Mouse (Mus musculus) spleen, adult 2 months (tissue): ENCODE data around the gene Gm12184. TPM values are rescaled to one million over a fixed set of nuclear protein-coding genes. Genes with fewer than 3 reads are reported as not detected.

ENCODE experiments used
- DNase-seq, 2 experiments: peaks; one replicate each; pipeline versions ENCODE4 v3.0.0 to v3.0.0-alpha.2; 2012 to 2021; ENCODE audit warnings: low spot score in 2 of 2, low read depth in 1 of 2
- H3K27ac ChIP-seq: fragments of 200-500 bp; 2 replicates; pipeline ENCODE4 v1.5.1; 2012; ENCODE audit warnings: low read length, inconsistent platforms; ENCODE audit not compliant: insufficient read depth
- H3K27me3 ChIP-seq: fragments of 200-500 bp; 2 replicates; pipeline ENCODE4 v1.6.1; 2012; ENCODE audit warnings: mild to moderate bottlenecking, moderate library complexity, low read length, inconsistent platforms; ENCODE audit not compliant: control insufficient read depth, insufficient read depth
- H3K36me3 ChIP-seq: fragments of 200-500 bp; 2 replicates; pipeline ENCODE4 v1.6.1; 2012; ENCODE audit warnings: mild to moderate bottlenecking, low read length, inconsistent platforms; ENCODE audit not compliant: control insufficient read depth, insufficient read depth
- H3K4me1 ChIP-seq: fragments of 200-500 bp; 2 replicates; pipeline ENCODE4 v1.6.1; 2011; ENCODE audit warnings: inconsistent platforms; ENCODE audit not compliant: control insufficient read depth, insufficient read depth, insufficient read length
- H3K4me3 ChIP-seq: fragments of 200-500 bp; 2 replicates; pipeline ENCODE4 v1.5.1; 2011; ENCODE audit warnings: mild to moderate bottlenecking, inconsistent platforms; ENCODE audit not compliant: insufficient read depth, insufficient read length; ENCODE audit errors: extremely low read depth
- CTCF ChIP-seq: fragments of 200-500 bp; IDR thresholded peaks from 2 replicates; pipeline ENCODE4 v1.5.1; 2011; ENCODE audit warnings: mild to moderate bottlenecking, inconsistent platforms; ENCODE audit not compliant: insufficient read depth, insufficient read length, insufficient replicate concordance; ENCODE audit errors: extremely low read depth
- POLR2A ChIP-seq: fragments of 200-500 bp; IDR thresholded peaks from 2 replicates; pipeline ENCODE4 v1.6.1; 2011; ENCODE audit warnings: low read depth, low read length, inconsistent platforms
- WGBS: fragments of 180-500 bp; shearing (Covaris S2); methylation state at CpG from one replicate; pipeline ENCODE4 v1.1.7; 2018; 5-methylcytosine and 5-hydroxymethylcytosine counted together
- polyA plus RNA-seq: library from polyadenylated mRNA; depleted of rRNA; stranded (reverse); fragments of >200 nt; gene quantifications from 2 replicates; pipeline ENCODE4 v1.2.3, GENCODE M21; 2012

The Gm12184 gene
- polyA plus RNA-seq, 1 experiment, result 3.9 TPM

- Histone ChIP-seq H3K4me3 (peak overlapping the region; percentile 43; the same call in 1 of the 2 replicates), H3K27ac (no peak overlapping the region), H3K36me3 (peaks cover 41% of the 10 kb centered on the region), H3K4me1 (peaks cover 3% of the 10 kb centered on the region), H3K27me3 (no peaks in the 10 kb centered on the region)
- 69% methylated on average over 17 of the region's 17 CpGs for WGBS
- TF ChIP-seq CTCF (no peak), POLR2A (no peak)
- DNase-seq, result no peak
Observed at GRCm38 (mm10) chr11:48801831-48802772, 24.4 kb downstream of the Gm12184 start.

- Histone ChIP-seq H3K27me3 (no peaks in the 10 kb centered on the region), H3K27ac (peak within 1 kb of the TSS; percentile 91), H3K4me1 (peaks cover 3% of the 10 kb centered on the region), H3K4me3 (peak within 1 kb of the TSS; percentile 80), H3K36me3 (peaks cover 23% of the 10 kb centered on the region)
- DNase-seq, result peak; percentile 81 to 85
- under 1% methylated on average over 47 of the region's 47 CpGs for WGBS
- TF ChIP-seq CTCF (no peak), POLR2A (peak; percentile 71)
Observed at GRCm38 (mm10) chr11:48799921-48800701, 26.3 kb downstream of the Gm12184 start, which contains the start of gene Rack1. TSS of gene Rack1 (plus strand) at chr11:48800332.

GRCm38 (mm10) chr11:48798984-48799920 lies 27.2 kb downstream of the Gm12184 start:
- Histone ChIP-seq H3K4me3 (peak overlapping the region; percentile 80), H3K4me1 (peaks cover 3% of the 10 kb centered on the region), H3K27ac (peak overlapping the region; percentile 91), H3K36me3 (peaks cover 17% of the 10 kb centered on the region), H3K27me3 (no peaks in the 10 kb centered on the region)
- TF ChIP-seq POLR2A (no peak), CTCF (no peak)
- WGBS, result 3% methylated on average over 18 of the region's 18 CpGs
- no peak for DNase-seq

- H3K36me3 ChIP-seq, result peaks cover 9% of the 10 kb centered on the region; the same call in 1 of the 2 replicates
- no peak for DNase-seq
- no peak overlapping the region for H3K4me3 ChIP-seq
- no peak for TF ChIP-seq CTCF
- TF ChIP-seq POLR2A, result no peak
- H3K27ac ChIP-seq, result no peak overlapping the region
- peaks cover 3% of the 10 kb centered on the region for H3K4me1 ChIP-seq
- 89% methylated on average over 7 of the region's 7 CpGs for WGBS
- H3K27me3 ChIP-seq, result no peaks in the 10 kb centered on the region
Observed at GRCm38 (mm10) chr11:48798308-48798707, 28.1 kb downstream of the Gm12184 start.

GRCm38 (mm10) chr11:48797287-48797686 lies 29.2 kb downstream of the Gm12184 start:
- no peak overlapping the region for H3K27ac ChIP-seq
- H3K36me3 ChIP-seq, result peaks cover 6% of the 10 kb centered on the region; the same call in 1 of the 2 replicates
- H3K4me3 ChIP-seq, result no peak overlapping the region
- no peak for DNase-seq
- WGBS, result 85% methylated on average over 5 of the region's 5 CpGs
- TF ChIP-seq POLR2A (no peak), CTCF (no peak)
- peaks cover 3% of the 10 kb centered on the region for H3K4me1 ChIP-seq
- H3K27me3 ChIP-seq, result no peaks in the 10 kb centered on the region

GRCm38 (mm10) chr11:48796290-48796689 lies 30.2 kb downstream of the Gm12184 start:
- TF ChIP-seq CTCF, result no peak
- no peak for TF ChIP-seq POLR2A
- WGBS, result 90% methylated on average over 4 of the region's 4 CpGs
- Histone ChIP-seq H3K27me3 (no peaks in the 10 kb centered on the region), H3K4me3 (no peak overlapping the region), H3K4me1 (no peaks in the 10 kb centered on the region; the same call in 1 of the 2 replicates), H3K36me3 (no peaks in the 10 kb centered on the region), H3K27ac (no peak overlapping the region)
- no peak for DNase-seq
